Comparison of ENCODE assay signal across 9 mouse cellular contexts in the genomic region with DNA sequence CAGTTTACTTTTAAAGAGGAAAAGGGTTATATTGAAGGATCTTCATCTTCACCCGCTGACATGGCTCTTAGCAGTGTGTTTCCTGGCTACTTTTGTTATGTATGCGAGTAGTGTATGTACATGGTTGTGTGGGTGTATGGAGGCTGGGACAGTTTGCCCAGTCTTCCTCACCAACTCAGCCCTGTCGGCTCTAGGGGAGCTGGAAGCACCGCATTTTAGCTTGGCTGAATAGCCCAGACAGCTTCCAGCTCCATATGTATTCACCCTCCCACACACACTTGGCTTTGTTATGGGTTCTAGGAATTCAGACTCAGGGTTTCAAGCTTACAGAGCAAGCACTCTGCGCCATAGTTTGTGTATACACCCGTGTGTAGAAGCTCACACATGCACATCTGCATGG. TPM values are rescaled to one million over a fixed set of nuclear protein-coding genes. Genes with fewer than 3 reads are reported as not detected.
DNase-seq lines count a peak whose midpoint lies in the region; ATAC-seq and TF ChIP-seq lines count a peak whose summit lies in the region.
"Had no signal": no experiment of that assay in that cellular context is flagged by ENCODE, and none has a peak within 500 bp of the region (broad histone marks: within the 10 kb centered on the region; RNA-seq: fewer than 3 reads in every experiment).

No protein-coding gene starts in this region.

- H3K4me1 ChIP-seq in forebrain, postnatal 0 days (ENCODE audit: insufficient read depth) = no peaks in the 10 kb centered on the region
- no peaks in the 10 kb centered on the region for H3K4me1 ChIP-seq in forebrain, embryonic 16.5 days (replicated peaks; ENCODE audit: control insufficient read depth, insufficient read depth, low read length)

- ATAC-seq in forebrain, postnatal 0 days = peak; percentile 23
- ATAC-seq in forebrain, embryonic 16.5 days = no peak

- no peak for TF ChIP-seq CTCF in forebrain, postnatal 0 days (IDR thresholded peaks at IDR 0.05; ENCODE audit: low read depth)
- no peak for TF ChIP-seq CTCF in layer of hippocampus, adult 2 months (conservative IDR thresholded peaks at IDR 0.05)

- no peak overlapping the region for H3K4me3 ChIP-seq in forebrain, postnatal 0 days (ENCODE audit: low read depth, low read length)
- no peak overlapping the region for H3K4me3 ChIP-seq in forebrain, embryonic 16.5 days (replicated peaks; ENCODE audit: low read length)
- H3K4me3 ChIP-seq in layer of hippocampus, adult 2 months = no peak overlapping the region

- H3K4me2 ChIP-seq in forebrain, postnatal 0 days (ENCODE audit: low read depth) = no peak overlapping the region
- H3K4me2 ChIP-seq in forebrain, embryonic 16.5 days (ENCODE audit: low read length) = no peak overlapping the region
- H3K4me2 ChIP-seq: heart, embryonic 11.5 days had no signal

- peaks cover 25% of the 10 kb centered on the region for H3K36me3 ChIP-seq in forebrain, postnatal 0 days (ENCODE audit: insufficient read depth)
- H3K36me3 ChIP-seq in forebrain, embryonic 16.5 days (ENCODE audit: control insufficient read depth, insufficient read depth) = peaks cover 2% of the 10 kb centered on the region

- no peaks in the 10 kb centered on the region for H3K27me3 ChIP-seq in forebrain, postnatal 0 days (ENCODE audit: insufficient read depth, low read length)
- H3K27me3 ChIP-seq in forebrain, embryonic 16.5 days (replicated peaks; ENCODE audit: control insufficient read depth, insufficient read depth, low read length) = no peaks in the 10 kb centered on the region

- 71% methylated on average over 6 of the region's 6 CpGs for WGBS in forebrain, postnatal 0 days
- WGBS in forebrain, embryonic 16.5 days = 72% methylated on average over 6 of the region's 6 CpGs

- intact Hi-C loops in left cerebral cortex, postnatal 25 days (cut with DNase I) = loop anchor here (1.0 kb wide), 1 partner anchor 26 kb away; no protein-coding TSS in a partner anchor

- H3K27ac ChIP-seq in forebrain, postnatal 0 days (ENCODE audit: low read depth, low read length) = no peak overlapping the region
- no peak overlapping the region for H3K27ac ChIP-seq in forebrain, embryonic 16.5 days (ENCODE audit: low read length)
- H3K27ac ChIP-seq in layer of hippocampus, adult 2 months = 0 out of 2 replicates have a peak overlapping the region, but pooled peaks have one; percentile 3

- H3K9me3 ChIP-seq in forebrain, postnatal 0 days (ENCODE audit: low read length) = no peaks in the 10 kb centered on the region
- H3K9me3 ChIP-seq in forebrain, embryonic 16.5 days (ENCODE audit: control insufficient read depth, low read length) = no peaks in the 10 kb centered on the region

- no peak overlapping the region for H3K9ac ChIP-seq in forebrain, postnatal 0 days
- no peak overlapping the region for H3K9ac ChIP-seq in forebrain, embryonic 16.5 days (replicated peaks; ENCODE audit: low read depth, low read length)

- DNase-seq in forebrain, postnatal 0 days = peak; percentile 11
- peak; percentile 27 for DNase-seq in R1 (ENCODE audit: low read depth, low spot score)
- DNase-seq in layer of hippocampus, adult 2 months (ENCODE audit: low spot score in 2 of 2) = peak; percentile 44 to 73
- DNase-seq in left cerebral cortex, postnatal 25 days (ENCODE audit: low spot score in 2 of 2) = peak; percentile 54 to 91
- DNase-seq in retina, postnatal 1 day = no peak
- DNase-seq in urinary bladder, postnatal 36 days (ENCODE audit: low spot score in 2 of 2) = no peak
- no peak for DNase-seq in heart, adult 18-20 months

RNA-seq across cellular contexts. Expression of a gene that starts 15.6 kb away (rescaled TPM):
- total RNA-seq in forebrain, postnatal 0 days (2014; rRNA removed) = 5.9 and 6.0 TPM in 2 replicates
- 20.7 and 30.0 TPM in 2 replicates for polyA plus RNA-seq in forebrain, postnatal 0 days (2015; fragmentation: Nextera tagmentation; extraction: Ambion mirVana)
- polyA plus RNA-seq in forebrain, embryonic 16.5 days (2015; fragmentation: Nextera tagmentation; extraction: Ambion mirVana) = 25.8 and 26.0 TPM in 2 replicates
- total RNA-seq in layer of hippocampus, adult 2 months (2021) = 10 to 100 TPM; 31.8 to 32.3 TPM
- total RNA-seq in left cerebral cortex, postnatal 25 days (2021) = 10 to 100 TPM; 23.8 to 26.4 TPM
- 10 to 100 TPM; 22.4 to 30.2 TPM for total RNA-seq in heart, adult 18-20 months (2021)

RNA-seq across cellular contexts. Expression of a gene that starts 15.9 kb away (rescaled TPM):
- total RNA-seq in forebrain, postnatal 0 days (2014; rRNA removed) = 103 and 111 TPM in 2 replicates
- 272 and 292 TPM in 2 replicates for polyA plus RNA-seq in forebrain, postnatal 0 days (2015; fragmentation: Nextera tagmentation; extraction: Ambion mirVana)
- 388 and 437 TPM in 2 replicates for polyA plus RNA-seq in forebrain, embryonic 16.5 days (2015; fragmentation: Nextera tagmentation; extraction: Ambion mirVana)
- total RNA-seq in layer of hippocampus, adult 2 months (2021) = 100 to 1,000 TPM; 117 to 130 TPM
- total RNA-seq in left cerebral cortex, postnatal 25 days (2021) = 100 to 1,000 TPM; 121 to 127 TPM
- 10 to 100 TPM; 74.1 to 78.0 TPM for total RNA-seq in heart, adult 18-20 months (2021)

RNA-seq across cellular contexts. Expression of a gene that starts 26.8 kb away (rescaled TPM):
- 22.5 and 28.0 TPM in 2 replicates for total RNA-seq in forebrain, postnatal 0 days (2014; rRNA removed)
- 10.3 and 14.3 TPM in 2 replicates for polyA plus RNA-seq in forebrain, postnatal 0 days (2015; fragmentation: Nextera tagmentation; extraction: Ambion mirVana)
- 17.8 and 18.6 TPM in 2 replicates for polyA plus RNA-seq in forebrain, embryonic 16.5 days (2015; fragmentation: Nextera tagmentation; extraction: Ambion mirVana)
- total RNA-seq in layer of hippocampus, adult 2 months (2021) = 1 to 10 TPM; 4.1 TPM
- 1 to 10 TPM; 5.8 to 5.9 TPM for total RNA-seq in left cerebral cortex, postnatal 25 days (2021)
- total RNA-seq in heart, adult 18-20 months (2021) = 1 to 10 TPM; 2.9 to 3.0 TPM

Comparison
In these comparisons a context has a peak if more than half of its experiments do, and no peak if none do; other contexts are left out.
1. DNase-seq: peak in forebrain, postnatal 0 days (single experiment), R1 (single experiment), layer of hippocampus, adult 2 months (2 of 2) and left cerebral cortex, postnatal 25 days (2 of 2); none in retina, postnatal 1 day (single experiment), urinary bladder, postnatal 36 days (0 of 2) and heart, adult 18-20 months (0 of 2).